Mouse (Mus musculus) embryo, embryonic 9.5 days (tissue): Measurements from ENCODE around the gene Saa4.
A peak's percentile ranks its signal among the peaks of the same experiment; 100 is the strongest.
"Not testable (repeated sequence)": the region's sequence is repeated elsewhere in the genome, so short reads cannot be mapped to it uniquely, and the experiment has no call there.

Experiments
- DNase-seq: peaks from one replicate; pipeline ENCODE4 v3.0.0-alpha.2; 2017; ENCODE audit errors: extremely low spot score

The Saa4 gene

DNA sequence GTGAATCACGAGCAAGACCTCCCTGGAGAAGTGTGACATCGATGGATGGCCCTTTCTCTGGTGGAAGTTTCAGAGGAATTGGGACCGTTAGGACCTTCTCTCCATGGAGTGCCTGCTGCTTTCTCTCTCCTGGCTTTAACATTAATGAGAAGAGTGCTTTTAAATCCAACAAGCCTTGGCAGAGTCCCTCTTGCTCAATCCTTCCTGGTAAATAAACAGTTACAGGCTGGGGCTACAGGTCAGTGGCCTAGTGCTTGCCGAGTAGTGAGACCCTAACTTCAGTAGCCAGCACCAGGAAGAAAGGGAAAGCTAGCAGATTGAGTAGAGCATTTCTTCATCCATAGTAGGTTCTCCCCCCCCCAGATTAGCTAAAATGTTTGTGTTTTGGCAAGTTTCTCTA, at the start of gene Saa4:
Gene Saa4 (minus strand): TSS at position 146 of the 400 bp plus-strand sequence.
- DNase-seq = no peak

GRCm38 (mm10) chr7:46770706-46771105, 38.3 kb upstream of the Saa4 start:
- DNase-seq = peak; percentile 65

DNA sequence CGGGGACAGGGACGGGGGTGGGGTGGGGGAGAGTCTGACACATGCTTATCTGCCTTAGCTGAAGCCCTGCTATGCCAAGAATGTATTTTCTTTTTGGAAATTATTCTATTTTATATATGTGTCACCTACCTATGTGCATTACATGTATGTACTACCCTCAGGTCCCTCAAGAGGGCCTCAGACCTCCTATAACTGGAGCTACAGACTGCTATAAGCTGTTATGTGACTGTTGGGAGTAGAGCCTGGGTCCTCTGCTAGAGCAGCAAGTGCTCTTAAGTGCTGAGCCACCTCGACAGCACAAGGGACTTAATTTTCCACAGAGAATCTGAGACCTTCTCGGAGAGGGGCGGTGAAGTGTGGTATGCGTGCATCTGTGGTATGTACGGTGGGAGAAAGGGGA, 36.0 kb upstream of the Saa4 start:
- DNase-seq = no peak

DNA sequence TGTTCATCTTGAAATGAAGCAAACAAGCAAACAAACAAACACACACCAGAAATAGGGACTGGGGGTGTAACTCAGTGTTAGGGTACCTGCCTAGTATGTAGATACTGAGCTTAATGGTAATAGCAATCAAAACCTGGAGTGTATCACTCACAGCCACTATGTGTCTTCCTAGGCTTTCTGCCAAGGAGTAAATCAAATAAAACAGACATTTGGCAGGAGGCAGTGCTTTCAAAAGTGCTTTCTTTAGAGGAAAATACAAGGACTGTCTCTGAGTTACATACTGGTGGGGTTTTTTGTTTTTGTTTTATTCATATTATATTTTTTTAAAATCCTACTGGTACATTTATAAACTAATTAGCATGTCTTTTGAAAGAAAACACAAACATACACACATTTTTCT, 35.0 kb upstream of the Saa4 start:
- DNase-seq = no peak

- DNase-seq = no peak
Measured at GRCm38 (mm10) chr7:46764672-46765071, 32.3 kb upstream of the Saa4 start.

DNA sequence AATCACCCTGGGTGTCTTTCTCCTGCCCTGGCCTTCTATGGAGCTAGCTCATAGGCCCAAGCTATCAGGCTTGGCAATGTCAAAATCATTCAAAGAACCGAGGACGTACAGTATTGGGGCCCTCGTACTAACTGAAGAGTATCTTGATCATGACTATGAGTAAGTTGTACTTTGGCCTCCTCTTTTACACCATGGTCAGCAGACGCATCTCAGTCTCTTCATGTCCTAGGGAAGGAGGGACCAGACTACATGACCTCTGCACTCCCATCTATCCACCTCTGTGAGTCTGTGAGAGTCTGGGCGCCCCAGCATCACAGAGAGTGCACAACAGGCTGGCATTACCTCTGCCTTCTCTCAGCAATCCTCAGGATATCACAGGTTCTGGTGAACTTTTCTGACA, 30.2 kb upstream of the Saa4 start:
- DNase-seq = no peak

DNA sequence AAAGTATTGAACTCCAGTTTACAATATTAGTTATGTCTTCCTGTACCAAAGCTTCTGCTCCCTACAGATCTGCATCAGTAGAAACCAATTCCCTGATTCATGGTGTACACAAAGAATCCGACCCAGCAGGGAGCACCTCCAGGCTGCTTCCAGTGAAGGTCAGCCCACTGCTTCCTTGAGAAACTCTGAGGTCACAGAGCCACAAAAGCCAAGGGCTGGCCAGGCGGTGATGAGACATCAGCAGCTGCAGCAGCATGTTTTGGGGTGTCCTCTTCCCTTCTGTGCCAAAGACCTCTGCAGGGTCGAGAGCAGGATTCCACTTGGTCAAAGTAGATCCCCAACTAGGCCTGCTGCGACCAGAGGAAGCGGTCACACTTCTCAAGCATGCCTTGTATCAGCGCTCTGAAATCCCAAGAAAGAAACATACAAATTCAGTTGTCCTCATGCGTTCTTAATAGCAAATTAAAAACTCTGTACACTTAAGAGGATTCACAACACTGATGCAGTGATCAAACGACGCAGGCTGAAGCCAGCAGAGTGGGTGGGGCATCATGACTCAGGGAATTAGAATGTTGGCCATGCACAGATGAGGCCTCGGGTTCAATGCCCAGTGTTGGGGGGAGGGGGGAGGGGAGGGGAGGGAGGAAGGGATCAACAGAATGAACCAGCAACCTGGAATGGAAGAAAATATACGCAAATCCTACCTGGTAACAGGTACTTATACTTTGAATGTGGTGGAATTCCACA, 28.8 kb upstream of the Saa4 start:
- DNase-seq = no peak

- no peak for DNase-seq
Measured at GRCm38 (mm10) chr7:46751490-46751889, 19.1 kb upstream of the Saa4 start, which contains the start of gene Saa2. Gene Saa2, plus strand, starts transcription at chr7:46751790.

DNA sequence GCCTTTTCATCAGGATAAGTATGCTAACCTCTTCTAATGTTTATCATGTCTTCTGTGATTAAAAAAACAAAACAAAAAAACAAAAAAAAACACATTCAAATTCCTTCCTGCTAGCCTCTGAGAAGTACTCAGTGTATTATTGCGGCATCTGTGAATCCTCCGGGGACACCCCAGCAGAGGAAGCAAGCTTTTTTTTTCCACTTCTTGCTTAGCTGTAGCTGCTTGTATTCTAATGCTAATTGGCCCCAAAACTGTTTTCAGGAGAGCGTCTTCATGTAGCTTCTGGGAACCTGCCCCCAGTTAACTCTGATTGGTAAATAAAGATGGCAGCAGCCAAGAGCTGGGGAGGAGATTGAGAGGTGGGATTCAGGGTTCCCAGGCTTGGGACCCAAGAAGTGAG, 16.1 kb upstream of the Saa4 start:
- no peak for DNase-seq

- no peak for DNase-seq
Measured at GRCm38 (mm10) chr7:46746381-46746780, 14.0 kb upstream of the Saa4 start.

- DNase-seq = no peak
Measured at GRCm38 (mm10) chr7:46745816-46746215, 13.4 kb upstream of the Saa4 start.

GRCm38 (mm10) chr7:46742880-46743279, 10.5 kb upstream of the Saa4 start, which contains the start of gene Saa1:
Gene Saa1, minus strand, starts transcription at chr7:46742980.
- not testable (repeated sequence) for DNase-seq

DNA sequence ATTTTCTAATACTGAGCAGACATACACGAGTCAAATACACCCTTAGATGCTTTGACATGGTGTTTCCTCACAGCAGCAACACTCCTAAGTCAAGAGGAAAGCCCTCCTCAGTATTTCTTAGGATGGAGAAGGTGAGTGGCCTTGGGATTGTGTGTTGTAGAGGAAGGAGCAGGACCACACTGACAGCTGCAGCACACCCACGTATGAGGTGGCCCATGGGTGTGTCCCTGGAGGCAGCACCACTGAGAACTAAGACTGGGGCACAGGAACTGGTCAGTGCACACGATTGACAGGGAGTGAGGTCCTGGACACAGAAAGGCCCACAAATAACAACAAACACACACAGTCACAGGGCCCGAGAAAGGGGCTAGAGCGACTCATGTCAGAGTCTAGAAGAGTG, 7.6 kb upstream of the Saa4 start:
- DNase-seq = not testable (repeated sequence)

DNA sequence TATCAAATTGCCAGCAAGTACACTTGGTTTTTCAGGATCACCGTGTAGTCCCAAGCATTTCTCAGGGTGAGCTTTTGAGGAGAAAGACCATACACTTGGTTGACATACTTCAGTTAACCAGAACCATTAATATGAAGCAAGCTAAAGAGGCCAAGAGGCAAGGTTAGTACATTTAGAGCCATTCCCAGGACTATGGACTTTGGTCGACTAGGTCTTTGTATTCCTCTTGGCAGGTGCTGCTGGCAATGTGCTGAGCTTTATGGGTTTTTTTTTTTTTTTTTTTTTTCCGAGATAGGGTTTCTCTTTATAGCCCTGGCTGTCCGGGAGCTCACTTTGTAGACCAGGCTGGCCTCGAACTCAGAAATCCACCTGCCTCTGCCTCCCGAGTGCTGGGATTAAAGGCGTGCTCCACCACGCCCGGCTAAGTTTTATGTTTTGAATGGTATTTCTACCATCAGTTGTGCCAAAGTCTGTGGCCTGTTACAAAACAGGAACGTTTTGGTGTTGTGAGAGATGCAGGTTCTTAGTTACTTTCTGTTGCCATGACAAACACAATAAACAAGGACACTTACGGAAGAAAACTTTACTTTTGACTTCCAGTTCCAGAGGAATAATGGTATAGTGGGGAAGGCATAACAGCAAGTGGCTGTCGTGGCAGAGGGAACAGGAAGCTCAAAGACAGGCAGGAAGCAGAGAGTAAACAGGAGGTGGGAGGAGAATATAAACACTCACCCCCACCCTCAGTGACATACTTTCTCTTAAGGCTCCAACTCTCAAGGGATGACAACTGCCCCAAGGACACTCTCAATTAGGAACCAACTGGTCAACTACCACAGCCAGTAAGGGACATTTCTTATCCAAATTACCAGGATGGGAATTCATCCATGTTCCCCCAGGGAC, 6.4 kb upstream of the Saa4 start:
- DNase-seq = no peak

DNA sequence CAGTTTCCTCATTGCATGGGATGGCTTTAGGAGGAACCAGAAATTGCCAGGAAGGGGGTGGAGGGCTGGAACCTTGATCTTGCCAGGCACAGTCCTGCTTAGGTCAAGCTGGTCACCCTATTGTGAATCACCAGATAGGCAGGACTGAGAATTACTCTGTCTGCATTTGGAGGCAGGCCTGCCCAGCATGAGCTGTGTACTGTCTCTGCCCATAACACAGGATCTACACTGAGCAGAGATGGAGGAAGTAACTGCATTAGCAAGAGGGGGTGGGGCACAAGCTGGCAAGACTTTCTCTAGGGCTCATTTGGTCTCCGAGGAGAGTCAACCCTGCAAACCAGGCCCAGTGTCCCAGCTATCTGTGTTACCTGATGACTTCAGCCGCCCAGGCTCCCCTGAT, 2.6 kb upstream of the Saa4 start:
- DNase-seq = no peak

GRCm38 (mm10) chr7:46727584-46727983, 4.8 kb downstream of the Saa4 start:
- DNase-seq = no peak

GRCm38 (mm10) chr7:46724396-46724795, 8.0 kb downstream of the Saa4 start:
- no peak for DNase-seq

DNA sequence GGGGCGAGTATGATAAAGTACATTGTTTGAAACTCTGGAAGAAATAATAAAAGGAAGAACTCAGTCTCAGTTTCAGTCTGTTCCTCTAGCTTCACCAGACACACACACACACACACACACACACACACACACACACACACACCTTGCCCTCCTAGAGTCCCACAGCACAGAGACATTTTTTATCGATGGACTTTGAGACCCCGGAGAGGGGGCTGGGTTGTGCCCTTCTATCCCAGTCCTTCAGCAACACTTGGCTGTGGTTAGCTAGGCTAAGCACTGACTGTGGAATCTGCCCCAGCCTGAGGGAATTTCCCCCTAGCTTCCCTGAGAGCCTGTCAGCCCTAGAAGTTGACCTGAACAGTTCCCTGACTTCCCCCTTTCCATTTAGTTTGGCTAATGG, 8.6 kb downstream of the Saa4 start:
- DNase-seq = no peak

GRCm38 (mm10) chr7:46723354-46723753, 9.0 kb downstream of the Saa4 start:
- no peak for DNase-seq

- no peak for DNase-seq
Measured at GRCm38 (mm10) chr7:46720460-46720859, 11.9 kb downstream of the Saa4 start.

- no peak for DNase-seq
Measured at GRCm38 (mm10) chr7:46719526-46719925, 12.9 kb downstream of the Saa4 start.

DNA sequence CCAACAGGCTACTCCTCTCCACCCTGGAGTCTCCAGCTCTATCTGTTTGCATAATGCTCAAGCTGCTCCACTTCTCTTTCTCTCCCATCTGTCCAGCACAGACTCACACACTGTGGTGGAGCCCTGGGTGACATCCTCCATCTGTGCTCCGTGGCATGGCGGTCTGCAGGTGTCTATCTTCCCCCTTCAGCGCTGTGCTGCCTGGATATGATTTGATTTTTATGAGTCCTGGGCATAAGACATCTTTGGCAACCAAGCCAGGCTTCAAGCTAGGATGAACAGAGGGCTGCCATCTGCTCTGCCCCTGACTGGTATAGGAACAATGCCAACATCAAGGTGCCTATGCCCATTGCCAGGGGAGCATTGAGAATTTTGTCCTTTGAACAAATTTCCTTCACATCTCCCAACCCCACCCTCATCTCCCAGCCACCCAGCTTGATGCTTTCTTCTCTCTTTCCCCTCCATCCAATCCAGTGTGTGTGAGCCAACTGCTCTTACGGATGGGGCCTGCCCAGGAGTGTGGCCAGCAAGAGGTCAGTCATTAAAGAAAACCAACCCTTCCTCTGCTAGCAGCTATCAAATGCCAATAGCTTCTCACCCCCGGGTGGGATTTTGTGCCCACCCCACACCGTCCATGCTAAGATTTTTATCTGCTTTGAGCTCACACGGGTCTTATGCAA, 13.7 kb downstream of the Saa4 start:
- DNase-seq = no peak
